Mouse (Mus musculus) mature B cell (primary cell): ENCODE results near the gene Gpr3.

Experiments used
- in situ Hi-C: fragments of 300-500 bp; cut with MboI; formaldehyde crosslinking; loops from 2 replicates; pipeline ENCODE4 v1.14.3; 2019

Gene Gpr3

DNA sequence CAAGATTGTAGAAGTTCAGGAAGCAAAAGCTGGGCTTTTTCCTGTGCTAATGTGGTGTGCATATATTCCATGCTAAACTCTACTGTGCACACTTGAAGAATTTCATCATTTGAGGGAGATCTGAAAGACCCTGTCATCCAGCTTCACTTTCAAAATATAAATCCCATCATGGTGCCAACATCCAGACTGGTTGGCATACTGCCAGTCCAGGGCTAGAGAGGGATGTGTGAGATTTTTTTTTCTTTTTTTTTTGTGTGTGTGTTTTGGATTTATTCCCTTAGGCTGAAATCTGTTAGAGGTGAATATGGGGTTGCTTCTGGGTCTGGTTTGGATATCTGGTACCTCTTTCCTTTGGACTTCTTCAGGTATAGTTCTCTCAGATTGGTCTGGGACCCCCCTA is 41.7 kb downstream of the Gpr3 start:
- in situ Hi-C loops, result no loop called here

- in situ Hi-C loops, result no loop called here
These were observed 42.2 kb downstream of the Gpr3 start for GRCm38 (mm10) chr4:133170056-133170524.

- in situ Hi-C loops, result no loop called here
These were observed 42.9 kb downstream of the Gpr3 start for GRCm38 (mm10) chr4:133169237-133170055.

- in situ Hi-C loops, result no loop called here
These were observed 45.6 kb downstream of the Gpr3 start for GRCm38 (mm10) chr4:133166773-133167172.

DNA sequence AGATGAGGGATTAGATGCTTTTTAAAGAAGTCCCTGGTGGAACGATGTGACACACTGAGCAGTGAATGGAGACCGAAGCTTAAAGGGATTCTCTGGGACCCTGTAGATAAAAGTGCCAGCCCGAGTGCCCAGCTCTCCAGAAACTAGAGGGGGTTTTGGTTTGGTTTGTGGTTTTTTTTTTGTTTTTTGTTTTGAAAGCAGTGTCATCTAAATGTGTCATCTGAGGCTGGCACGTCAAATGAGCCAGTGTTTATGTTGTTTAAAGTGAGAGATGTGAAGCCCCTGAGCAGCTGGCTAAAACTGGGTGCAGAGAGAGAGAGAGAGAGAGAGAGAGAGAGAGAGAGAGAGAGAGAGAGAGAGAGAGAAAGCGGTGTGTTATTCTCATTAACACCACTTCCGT is 50.1 kb downstream of the Gpr3 start:
- in situ Hi-C loops, result no loop called here

GRCm38 (mm10) chr4:133160821-133161220 is 51.5 kb downstream of the Gpr3 start:
- in situ Hi-C loops, result no loop called here

DNA sequence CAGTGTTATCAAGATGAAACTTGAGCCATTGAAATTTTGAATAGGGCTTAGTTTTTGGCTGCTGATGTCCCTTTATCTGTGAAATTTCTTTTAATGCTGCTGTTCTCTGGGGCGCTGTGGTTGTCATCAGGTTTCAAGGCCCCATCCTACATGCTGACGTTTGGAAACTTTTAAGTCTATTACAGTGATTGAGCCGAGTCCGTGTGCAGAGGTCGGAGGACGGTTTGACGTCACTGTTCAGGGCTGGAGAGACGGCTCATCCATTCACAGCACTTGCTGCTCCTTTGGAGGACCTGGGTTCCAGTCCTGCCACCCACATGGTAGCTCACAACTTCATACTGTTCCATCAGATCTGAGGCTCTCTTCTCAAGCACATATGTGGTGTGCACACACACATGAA is 52.1 kb downstream of the Gpr3 start:
- in situ Hi-C loops, result no loop called here

- in situ Hi-C loops, result no loop called here
These were observed 52.7 kb downstream of the Gpr3 start for GRCm38 (mm10) chr4:133159646-133160045.
